Mouse (Mus musculus): ENCODE data around the gene Ensa. TPM values are rescaled to one million over a fixed set of nuclear protein-coding genes. Genes with fewer than 3 reads are reported as not detected.
"Not testable (repeated sequence)": the region's sequence is repeated elsewhere in the genome, so short reads cannot be mapped to it uniquely, and the experiment has no call there.

Gene Ensa
- polyA plus RNA-seq, 1 experiment from 2014 or later = 97.2 TPM

DNA sequence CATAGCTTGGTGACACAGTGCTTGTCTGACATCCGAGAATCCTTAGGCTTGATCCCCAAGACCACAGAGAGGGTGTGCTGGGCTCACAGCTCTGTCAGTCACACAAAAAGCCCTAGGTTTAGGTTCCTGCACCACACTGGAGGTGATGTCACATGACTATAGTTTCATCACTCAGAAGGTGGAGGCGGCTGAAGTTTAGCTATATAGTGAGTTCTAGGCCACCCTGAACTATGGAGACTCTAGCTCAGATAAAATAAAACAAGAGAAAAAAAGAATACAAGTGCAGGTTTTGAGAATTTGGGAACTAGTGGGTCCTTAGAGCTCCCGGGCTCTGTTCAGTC lies 26.2 kb downstream of the Ensa start:
- H3K27ac ChIP-seq (ENCODE audit: low read depth, low read length) = no peak overlapping the region
- no peak overlapping the region for H3K4me2 ChIP-seq (ENCODE audit: low read length)
- no peaks in the 10 kb centered on the region for H3K4me1 ChIP-seq (ENCODE audit: control insufficient read depth, insufficient read depth, low read length)
- no peak for ATAC-seq
- H3K9ac ChIP-seq (ENCODE audit: low read length) = no peak overlapping the region
- 83% methylated on average over 3 of the region's 3 CpGs for WGBS
- no peaks in the 10 kb centered on the region for H3K27me3 ChIP-seq (replicated peaks; ENCODE audit: control insufficient read depth, insufficient read depth, low read length)
- no peaks in the 10 kb centered on the region for H3K9me3 ChIP-seq (replicated peaks; ENCODE audit: control insufficient read depth, low read length)
- H3K36me3 ChIP-seq (ENCODE audit: control insufficient read depth, insufficient read depth, low read length) = no peaks in the 10 kb centered on the region
- no peak for DNase-seq (ENCODE audit: low spot score)
- H3K4me3 ChIP-seq (ENCODE audit: low read depth, low read length) = no peak overlapping the region

DNA sequence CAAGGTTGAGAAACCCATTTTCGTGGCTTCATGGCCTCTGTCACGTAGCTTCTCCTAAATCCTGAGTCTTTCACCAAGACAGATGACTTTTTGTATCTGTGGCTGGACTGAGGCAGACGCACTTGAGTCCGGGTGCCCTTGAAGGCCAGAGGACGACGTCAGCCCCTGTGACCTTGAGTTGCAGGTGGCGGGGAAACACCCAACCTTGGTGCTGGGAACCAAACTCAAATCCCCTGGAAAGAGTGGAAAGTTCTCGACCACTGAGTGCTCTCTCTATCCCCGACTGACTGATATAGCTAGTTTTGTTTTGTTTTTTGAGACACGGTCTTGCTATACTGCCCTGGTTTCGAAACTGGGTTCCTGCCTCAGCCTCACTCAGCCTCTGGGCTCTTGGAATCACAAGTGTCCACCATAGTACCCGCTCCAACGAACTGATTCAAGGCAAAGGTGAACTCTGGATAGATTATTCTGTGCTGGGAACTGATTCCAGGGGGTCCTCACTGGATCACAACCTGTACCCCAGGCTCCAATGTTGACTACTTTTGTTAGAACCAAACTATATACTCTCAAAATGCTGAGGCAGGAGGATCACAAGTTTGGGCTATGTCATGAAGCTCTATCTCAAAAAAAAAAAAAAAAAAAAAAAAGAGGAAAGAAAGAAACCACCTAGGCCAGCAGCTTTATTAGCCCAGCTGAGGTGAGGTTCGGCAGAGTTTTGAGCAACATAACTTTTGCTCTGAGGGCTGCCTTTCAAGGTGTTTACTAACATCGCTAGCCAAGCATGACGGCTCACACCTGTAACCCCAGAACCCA lies 26.8 kb downstream of the Ensa start:
- no peak overlapping the region for H3K27ac ChIP-seq (ENCODE audit: low read depth, low read length)
- ATAC-seq (no peak), DNase-seq (ENCODE audit: low spot score) (no peak)
- H3K9ac ChIP-seq (ENCODE audit: low read length) = no peak overlapping the region
- H3K4me3 ChIP-seq (ENCODE audit: low read depth, low read length) = no peak overlapping the region
- no peaks in the 10 kb centered on the region for H3K4me1 ChIP-seq (ENCODE audit: control insufficient read depth, insufficient read depth, low read length)
- 90% methylated on average over 16 of the region's 16 CpGs for WGBS
- H3K36me3 ChIP-seq (ENCODE audit: control insufficient read depth, insufficient read depth, low read length) = no peaks in the 10 kb centered on the region
- no peaks in the 10 kb centered on the region for H3K27me3 ChIP-seq (replicated peaks; ENCODE audit: control insufficient read depth, insufficient read depth, low read length)
- no peak overlapping the region for H3K4me2 ChIP-seq (ENCODE audit: low read length)
- no peaks in the 10 kb centered on the region for H3K9me3 ChIP-seq (replicated peaks; ENCODE audit: control insufficient read depth, low read length)

DNA sequence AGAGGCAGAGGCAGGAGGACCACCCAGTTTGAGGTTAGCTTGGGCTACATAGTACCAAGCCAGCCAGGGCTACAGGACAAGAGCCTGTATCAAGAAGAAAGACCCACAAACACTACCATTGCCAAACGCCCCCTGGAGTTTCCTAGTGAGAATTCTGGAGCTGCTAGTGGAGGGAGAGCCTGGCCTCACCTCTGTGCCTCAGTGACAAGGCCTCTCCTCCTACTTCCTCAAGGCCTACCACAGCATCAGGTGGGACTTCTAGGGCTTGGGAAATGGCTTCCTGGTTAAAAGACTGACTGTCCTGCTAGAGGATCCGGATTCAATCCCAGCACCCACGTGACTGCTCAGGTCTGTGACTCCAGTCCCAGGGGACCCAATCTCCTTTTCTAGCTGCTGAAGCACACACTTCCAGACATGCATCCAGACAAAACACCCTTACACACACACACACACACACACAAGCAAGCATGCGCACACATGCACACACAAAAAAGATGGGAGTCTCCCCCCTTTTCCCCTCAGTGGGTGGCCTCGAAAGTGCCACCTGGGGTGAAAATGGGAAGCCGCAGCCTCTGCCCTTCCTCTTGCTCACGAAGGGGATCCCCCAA lies 27.5 kb downstream of the Ensa start:
- Histone ChIP-seq H3K4me2 (ENCODE audit: low read length) (no peak overlapping the region), H3K4me1 (ENCODE audit: control insufficient read depth, insufficient read depth, low read length) (no peaks in the 10 kb centered on the region), H3K36me3 (ENCODE audit: control insufficient read depth, insufficient read depth, low read length) (no peaks in the 10 kb centered on the region), H3K9me3 (replicated peaks; ENCODE audit: control insufficient read depth, low read length) (no peaks in the 10 kb centered on the region), H3K9ac (ENCODE audit: low read length) (no peak overlapping the region), H3K27ac (ENCODE audit: low read depth, low read length) (no peak overlapping the region), H3K27me3 (replicated peaks; ENCODE audit: control insufficient read depth, insufficient read depth, low read length) (no peaks in the 10 kb centered on the region), H3K4me3 (ENCODE audit: low read depth, low read length) (no peak overlapping the region)
- 57% methylated on average over 7 of the region's 7 CpGs for WGBS
- DNase-seq (ENCODE audit: low spot score) = no peak
- no peak for ATAC-seq

DNA sequence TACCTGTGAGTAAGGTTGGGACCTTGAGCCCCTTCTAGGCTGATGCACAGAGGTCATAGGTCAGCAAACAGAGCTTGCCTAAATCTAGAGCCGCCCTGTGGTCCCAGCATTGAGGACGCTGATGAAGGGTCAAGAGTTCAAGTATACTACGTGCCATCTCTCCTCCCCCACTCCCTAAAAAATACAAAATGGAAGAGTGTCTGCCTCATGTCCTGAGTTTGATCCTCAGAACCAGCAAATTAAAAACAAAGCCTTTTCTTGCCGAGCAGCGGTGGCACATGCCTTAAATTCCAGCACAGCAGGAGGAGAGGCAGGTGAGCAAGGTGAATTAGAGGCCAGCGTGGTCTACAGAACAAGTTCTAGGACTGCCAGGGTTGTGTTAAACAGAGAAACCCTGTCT lies 28.1 kb downstream of the Ensa start:
- no peak overlapping the region for H3K27ac ChIP-seq (ENCODE audit: low read depth, low read length)
- ATAC-seq (no peak), DNase-seq (ENCODE audit: low spot score) (no peak)
- no peak overlapping the region for H3K4me2 ChIP-seq (ENCODE audit: low read length)
- no peaks in the 10 kb centered on the region for H3K36me3 ChIP-seq (ENCODE audit: control insufficient read depth, insufficient read depth, low read length)
- 19% methylated on average over 6 of the region's 6 CpGs for WGBS
- H3K9me3 ChIP-seq (replicated peaks; ENCODE audit: control insufficient read depth, low read length) = no peaks in the 10 kb centered on the region
- H3K4me3 ChIP-seq (ENCODE audit: low read depth, low read length) = no peak overlapping the region
- no peak overlapping the region for H3K9ac ChIP-seq (ENCODE audit: low read length)
- H3K4me1 ChIP-seq (ENCODE audit: control insufficient read depth, insufficient read depth, low read length) = 0 out of 2 replicates have a peak, but pooled peaks cover 2% of the 10 kb centered on the region
- H3K27me3 ChIP-seq (replicated peaks; ENCODE audit: control insufficient read depth, insufficient read depth, low read length) = no peaks in the 10 kb centered on the region

DNA sequence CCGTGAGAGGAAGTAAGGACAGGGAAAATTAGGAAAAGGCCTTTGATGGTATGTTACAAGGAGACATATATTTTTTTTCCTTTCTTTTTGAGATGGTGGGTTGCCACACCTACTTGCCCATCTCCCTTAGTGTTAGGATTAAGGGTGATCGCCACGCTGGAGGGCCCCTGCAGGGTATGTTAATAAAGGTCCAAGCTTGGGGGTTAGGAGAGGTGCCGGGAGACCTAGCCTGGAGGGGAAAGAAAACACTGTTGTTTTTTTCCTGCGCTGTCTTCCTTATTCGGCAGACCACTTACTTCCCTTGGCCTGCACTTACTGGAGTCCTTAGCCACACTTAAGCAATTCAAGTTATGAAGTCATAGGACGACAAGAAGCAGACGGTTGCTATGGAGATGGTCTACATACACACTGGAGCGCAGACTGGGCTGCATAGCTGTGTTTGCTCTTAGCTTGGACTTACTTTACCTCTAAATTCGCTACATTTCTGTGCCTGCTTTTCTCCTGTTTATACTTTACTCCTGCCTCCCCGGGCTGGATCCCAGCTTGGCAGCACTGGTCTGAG lies 28.8 kb downstream of the Ensa start:
- ATAC-seq (no peak), DNase-seq (ENCODE audit: low spot score) (peak; percentile 33)
- H3K9ac ChIP-seq (ENCODE audit: low read length) = no peak overlapping the region
- H3K27me3 ChIP-seq (replicated peaks; ENCODE audit: control insufficient read depth, insufficient read depth, low read length) = no peaks in the 10 kb centered on the region
- no peaks in the 10 kb centered on the region for H3K9me3 ChIP-seq (replicated peaks; ENCODE audit: control insufficient read depth, low read length)
- H3K4me2 ChIP-seq (ENCODE audit: low read length) = no peak overlapping the region
- 30% methylated on average over 11 of the region's 11 CpGs for WGBS
- no peaks in the 10 kb centered on the region for H3K36me3 ChIP-seq (ENCODE audit: control insufficient read depth, insufficient read depth, low read length)
- no peak overlapping the region for H3K4me3 ChIP-seq (ENCODE audit: low read depth, low read length)
- 0 out of 2 replicates have a peak, but pooled peaks cover 2% of the 10 kb centered on the region for H3K4me1 ChIP-seq (ENCODE audit: control insufficient read depth, insufficient read depth, low read length)
- no peak overlapping the region for H3K27ac ChIP-seq (ENCODE audit: low read depth, low read length)

DNA sequence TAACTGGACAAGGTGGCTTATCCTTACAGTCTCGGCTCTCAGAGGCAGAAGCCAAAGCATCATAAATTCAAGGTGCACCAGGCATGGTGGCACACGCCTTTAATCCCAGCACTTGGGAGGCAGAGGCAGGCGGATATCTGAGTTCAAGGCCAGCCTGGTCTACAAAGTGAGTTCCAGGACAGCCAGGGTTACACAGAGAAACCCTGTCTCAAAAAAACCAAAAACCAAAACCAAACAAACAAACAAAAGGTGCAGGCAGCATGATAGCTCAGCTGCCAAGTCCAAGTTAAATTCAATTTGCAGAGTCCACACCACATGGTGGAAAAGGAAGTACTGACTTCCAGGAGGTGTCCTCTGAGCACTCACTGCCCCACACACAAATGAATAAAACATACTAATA lies 29.6 kb downstream of the Ensa start:
- not testable (repeated sequence) for H3K4me2 ChIP-seq (ENCODE audit: low read length); H3K4me3 ChIP-seq (ENCODE audit: low read depth, low read length); H3K27me3 ChIP-seq (replicated peaks; ENCODE audit: control insufficient read depth, insufficient read depth, low read length); DNase-seq (ENCODE audit: low spot score); H3K4me1 ChIP-seq (ENCODE audit: control insufficient read depth, insufficient read depth, low read length); ATAC-seq; H3K9me3 ChIP-seq (replicated peaks; ENCODE audit: control insufficient read depth, low read length); H3K9ac ChIP-seq (ENCODE audit: low read length); H3K36me3 ChIP-seq (ENCODE audit: control insufficient read depth, insufficient read depth, low read length); H3K27ac ChIP-seq (ENCODE audit: low read depth, low read length)
- 91% methylated on average over 3 of the region's 3 CpGs for WGBS

DNA sequence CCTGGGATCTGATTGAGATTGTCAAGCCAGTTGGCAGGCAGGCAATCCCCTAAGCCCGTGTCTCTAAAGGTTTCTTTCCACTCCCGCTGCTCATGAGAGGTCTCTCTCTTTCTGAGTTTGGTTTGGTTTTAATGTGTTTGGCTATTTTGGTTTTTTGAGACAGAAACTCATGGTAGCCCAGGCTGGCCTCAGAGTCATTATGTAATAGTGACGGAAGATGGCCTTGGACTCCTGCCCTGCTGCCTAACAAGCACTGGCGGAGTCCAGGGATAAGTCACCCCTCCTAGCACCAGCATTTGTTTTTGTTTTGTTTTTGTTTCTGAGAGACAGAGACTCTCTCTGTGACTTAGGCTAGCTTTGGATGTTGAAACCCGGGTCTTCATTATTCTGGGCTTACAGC lies 30.6 kb downstream of the Ensa start:
- no peak overlapping the region for H3K27ac ChIP-seq (ENCODE audit: low read depth, low read length)
- no peaks in the 10 kb centered on the region for H3K27me3 ChIP-seq (replicated peaks; ENCODE audit: control insufficient read depth, insufficient read depth, low read length)
- H3K4me3 ChIP-seq (ENCODE audit: low read depth, low read length) = no peak overlapping the region
- 87% methylated on average over 5 of the region's 5 CpGs for WGBS
- ATAC-seq = no peak
- no peak for DNase-seq (ENCODE audit: low spot score)
- H3K4me1 ChIP-seq (ENCODE audit: control insufficient read depth, insufficient read depth, low read length) = peaks cover 4% of the 10 kb centered on the region
- no peak overlapping the region for H3K4me2 ChIP-seq (ENCODE audit: low read length)
- no peak overlapping the region for H3K9ac ChIP-seq (ENCODE audit: low read length)
- peaks cover 5% of the 10 kb centered on the region for H3K36me3 ChIP-seq (ENCODE audit: control insufficient read depth, insufficient read depth, low read length)
- no peaks in the 10 kb centered on the region for H3K9me3 ChIP-seq (replicated peaks; ENCODE audit: control insufficient read depth, low read length)

DNA sequence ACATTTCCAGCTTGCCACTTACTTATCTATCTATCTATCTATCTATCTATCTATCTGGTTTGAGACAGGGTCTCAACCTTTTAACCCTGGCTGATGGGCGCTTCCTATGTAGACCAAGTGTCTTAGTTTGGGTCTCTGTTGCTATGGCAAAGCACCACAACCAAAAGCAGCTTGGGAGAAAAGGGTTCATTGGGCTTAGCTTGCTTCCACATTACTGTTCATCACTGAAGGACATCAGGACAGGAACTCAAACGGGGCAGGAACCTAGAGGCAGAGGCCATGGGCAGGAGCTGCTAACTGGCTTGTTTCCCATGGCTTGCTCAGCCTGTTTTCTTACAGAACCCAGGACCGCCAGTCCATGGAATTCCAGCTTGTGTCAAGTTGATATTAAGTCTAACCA lies 32.3 kb downstream of the Ensa start:
- DNase-seq (ENCODE audit: low spot score) (no peak), ATAC-seq (no peak)
- Histone ChIP-seq H3K9me3 (replicated peaks; ENCODE audit: control insufficient read depth, low read length) (no peaks in the 10 kb centered on the region), H3K9ac (ENCODE audit: low read length) (no peak overlapping the region), H3K4me2 (ENCODE audit: low read length) (no peak overlapping the region), H3K4me1 (ENCODE audit: control insufficient read depth, insufficient read depth, low read length) (peaks cover 19% of the 10 kb centered on the region), H3K4me3 (ENCODE audit: low read depth, low read length) (no peak overlapping the region), H3K36me3 (ENCODE audit: control insufficient read depth, insufficient read depth, low read length) (peaks cover 18% of the 10 kb centered on the region), H3K27ac (ENCODE audit: low read depth, low read length) (no peak overlapping the region), H3K27me3 (replicated peaks; ENCODE audit: control insufficient read depth, insufficient read depth, low read length) (no peaks in the 10 kb centered on the region)
- WGBS = 93% methylated on average over 3 of the region's 3 CpGs

DNA sequence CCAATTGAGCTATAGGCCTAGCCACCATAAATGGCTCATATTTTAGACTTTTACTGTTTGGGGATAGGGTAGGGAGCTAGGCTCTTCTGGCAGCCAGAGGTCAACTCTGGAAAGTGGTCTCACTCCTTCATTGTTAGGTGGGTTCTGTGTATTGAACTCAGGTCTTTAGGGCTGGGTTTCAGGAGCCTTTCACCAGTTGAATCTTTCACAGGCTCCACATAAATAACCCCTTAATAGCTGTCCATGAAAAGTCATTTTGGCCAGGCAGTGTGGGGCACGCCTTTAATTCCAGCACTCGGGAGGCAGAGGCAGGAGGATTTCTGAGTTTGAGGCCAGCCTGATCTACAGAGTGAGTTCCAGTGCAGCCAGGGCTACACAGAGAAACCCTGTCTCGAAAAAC lies 32.9 kb downstream of the Ensa start:
- WGBS = 94% methylated on average over 3 of the region's 3 CpGs
- no peak for ATAC-seq
- no peak overlapping the region for H3K27ac ChIP-seq (ENCODE audit: low read depth, low read length)
- peaks cover 24% of the 10 kb centered on the region for H3K36me3 ChIP-seq (ENCODE audit: control insufficient read depth, insufficient read depth, low read length)
- no peaks in the 10 kb centered on the region for H3K9me3 ChIP-seq (replicated peaks; ENCODE audit: control insufficient read depth, low read length)
- peak overlapping the region; percentile 99 for H3K4me3 ChIP-seq (ENCODE audit: low read depth, low read length)
- H3K4me1 ChIP-seq (ENCODE audit: control insufficient read depth, insufficient read depth, low read length) = peaks cover 23% of the 10 kb centered on the region
- no peaks in the 10 kb centered on the region for H3K27me3 ChIP-seq (replicated peaks; ENCODE audit: control insufficient read depth, insufficient read depth, low read length)
- H3K9ac ChIP-seq (ENCODE audit: low read length) = peak overlapping the region; percentile 99; the same call in 1 of the 2 replicates
- no peak for DNase-seq (ENCODE audit: low spot score)
- peak overlapping the region; percentile 84 for H3K4me2 ChIP-seq (ENCODE audit: low read length)

Data from forebrain, embryonic 14.5 days (tissue).